Mouse (Mus musculus): ENCODE results near the gene Cptp. TPM values are rescaled to one million over a fixed set of nuclear protein-coding genes. Genes with fewer than 3 reads are reported as not detected.
A peak's percentile ranks its signal among the peaks of the same experiment; 100 is the strongest.

The Cptp gene
- total and polyA plus RNA-seq, 3 experiments: 14.0 to 22.6 TPM; not detected in 1

DNA sequence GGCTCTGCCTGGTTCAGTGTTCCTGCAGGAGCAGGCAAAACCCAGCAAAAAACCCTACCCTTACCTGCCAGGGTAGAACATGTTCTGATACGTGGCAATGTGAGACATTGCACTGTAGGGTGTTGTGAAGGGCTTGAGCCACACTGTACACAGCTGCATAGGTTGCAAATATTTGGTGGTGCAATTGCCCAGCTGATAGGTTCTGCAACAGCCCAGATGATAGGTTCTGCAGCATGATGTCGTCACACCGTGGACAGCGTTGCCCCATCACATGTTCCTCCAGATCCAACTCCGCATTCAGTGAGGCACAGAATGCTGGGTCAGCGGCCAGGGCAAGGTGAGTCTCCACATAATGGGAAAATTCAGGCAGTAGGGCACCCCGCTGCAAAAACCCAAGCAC is 7.5 kb downstream of the Cptp start:
- no peaks in the 10 kb centered on the region for H3K9me3 ChIP-seq (replicated peaks; ENCODE audit: insufficient read depth, low read length)
- no peak for DNase-seq (ENCODE audit: low read depth, low spot score)
- no peak overlapping the region for H3K27ac ChIP-seq (ENCODE audit: control insufficient read depth, low read depth, low read length)
- H3K79me2 ChIP-seq (ENCODE audit: control insufficient read depth, insufficient read depth, low read length, poor library complexity): no peaks in the 10 kb centered on the region
- no peak for TF ChIP-seq TBP (IDR thresholded peaks at IDR 0.05; ENCODE audit: low read depth, low read length)
- TF ChIP-seq RAD21 (IDR thresholded peaks at IDR 0.05; ENCODE audit: low read depth, low read length): no peak
- TF ChIP-seq NELFE (IDR thresholded peaks at IDR 0.05; ENCODE audit: low read depth, low read length): no peak
- TF ChIP-seq CHD1 (IDR thresholded peaks at IDR 0.05; ENCODE audit: low read depth, low read length): no peak
- no peak for TF ChIP-seq USF1 (IDR thresholded peaks at IDR 0.05; ENCODE audit: low read depth, low read length)
- TF ChIP-seq CHD2 (IDR thresholded peaks at IDR 0.05; ENCODE audit: low read length): no peak
- no peak for TF ChIP-seq KAT2A (conservative IDR thresholded peaks at IDR 0.05; ENCODE audit: low read depth, low read length)
- TF ChIP-seq SIN3A (IDR thresholded peaks at IDR 0.05; ENCODE audit: low read length): no peak
- no peak for TF ChIP-seq ZKSCAN1 (IDR thresholded peaks at IDR 0.05; ENCODE audit: low read depth, low read length)
- no peak for TF ChIP-seq RCOR1 (IDR thresholded peaks at IDR 0.05; ENCODE audit: low read depth, low read length)
- no peak for TF ChIP-seq ZNF384 (IDR thresholded peaks at IDR 0.05; ENCODE audit: low read depth, low read length)
- TF ChIP-seq TAL1 (IDR thresholded peaks at IDR 0.05; ENCODE audit: low read length): no peak
- no peak overlapping the region for H3K4me3 ChIP-seq (ENCODE audit: control insufficient read depth in 1 of 2, insufficient read depth in 1 of 2, low read depth in 2 of 2, low read length in 2 of 2)
- no peaks in the 10 kb centered on the region; a peak in 1 of 4 replicates for H3K4me1 ChIP-seq (ENCODE audit: control insufficient read depth in 1 of 2, insufficient read depth in 2 of 2, low read length in 2 of 2)
- H3K27me3 ChIP-seq (ENCODE audit: control insufficient read depth in 1 of 2, insufficient read depth in 2 of 2, low read length in 2 of 2): no peaks in the 10 kb centered on the region
- H3K9ac ChIP-seq (ENCODE audit: control insufficient read depth, low read depth, low read length, poor library complexity, severe bottlenecking): no peak overlapping the region
- H3K36me3 ChIP-seq (ENCODE audit: control insufficient read depth in 1 of 2, insufficient read depth in 2 of 2, low read length in 2 of 2): no peaks in the 10 kb centered on the region; a peak in 1 of 4 replicates

DNA sequence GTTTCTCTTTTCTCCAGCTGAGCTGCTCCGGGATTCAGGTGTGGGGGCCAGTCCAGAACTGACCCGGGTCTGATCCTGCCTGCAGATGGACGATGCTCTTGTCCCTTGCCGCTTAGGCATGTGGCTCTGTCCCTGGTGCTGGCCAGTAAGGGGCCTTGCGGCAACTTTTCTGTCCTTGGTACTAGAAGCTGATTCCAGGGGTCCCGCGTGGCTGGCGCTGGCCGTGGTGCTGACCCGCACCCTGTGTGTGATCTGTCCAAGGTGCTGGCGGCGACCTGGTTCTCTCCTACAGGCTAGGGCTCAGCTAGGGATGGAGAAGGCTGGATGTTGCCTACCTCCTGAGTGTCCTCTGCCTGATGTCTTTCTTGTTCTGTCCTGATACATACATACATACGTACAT is 9.9 kb downstream of the Cptp start:
- H3K79me2 ChIP-seq (ENCODE audit: control insufficient read depth, insufficient read depth, low read length, poor library complexity): no peaks in the 10 kb centered on the region
- no peaks in the 10 kb centered on the region for H3K9me3 ChIP-seq (replicated peaks; ENCODE audit: insufficient read depth, low read length)
- peaks cover under 1 to 2% of the 10 kb centered on the region in 2 experiments; a peak in 2 of 4 replicates for H3K36me3 ChIP-seq (ENCODE audit: control insufficient read depth in 1 of 2, insufficient read depth in 2 of 2, low read length in 2 of 2)
- H3K4me3 ChIP-seq (ENCODE audit: control insufficient read depth in 1 of 2, insufficient read depth in 1 of 2, low read depth in 2 of 2, low read length in 2 of 2): no peak overlapping the region
- H3K4me1 ChIP-seq (ENCODE audit: control insufficient read depth in 1 of 2, insufficient read depth in 2 of 2, low read length in 2 of 2): peaks cover 4 to 5% of the 10 kb centered on the region in 2 experiments
- no peak overlapping the region for H3K27ac ChIP-seq (ENCODE audit: control insufficient read depth, low read depth, low read length)
- H3K9ac ChIP-seq (ENCODE audit: control insufficient read depth, low read depth, low read length, poor library complexity, severe bottlenecking): no peak overlapping the region
- DNase-seq (ENCODE audit: low read depth, low spot score): peak; percentile 71
- no peaks in the 10 kb centered on the region for H3K27me3 ChIP-seq (ENCODE audit: control insufficient read depth in 1 of 2, insufficient read depth in 2 of 2, low read length in 2 of 2)
- TF ChIP-seq MAX (IDR thresholded peaks at IDR 0.05; ENCODE audit: low read length) (0 out of 2 replicates have a peak, but pooled peaks have one; percentile 23), RAD21 (IDR thresholded peaks at IDR 0.05; ENCODE audit: low read depth, low read length) (no peak), UBTF (IDR thresholded peaks at IDR 0.05; ENCODE audit: borderline replicate concordance, insufficient read depth, low read depth, low read length) (no peak), SIN3A (IDR thresholded peaks at IDR 0.05; ENCODE audit: low read length) (peak; percentile 100), MXI1 (IDR thresholded peaks at IDR 0.05; ENCODE audit: low read depth, low read length) (peak; percentile 99), KAT2A (conservative IDR thresholded peaks at IDR 0.05; ENCODE audit: low read depth, low read length) (no peak)

DNA sequence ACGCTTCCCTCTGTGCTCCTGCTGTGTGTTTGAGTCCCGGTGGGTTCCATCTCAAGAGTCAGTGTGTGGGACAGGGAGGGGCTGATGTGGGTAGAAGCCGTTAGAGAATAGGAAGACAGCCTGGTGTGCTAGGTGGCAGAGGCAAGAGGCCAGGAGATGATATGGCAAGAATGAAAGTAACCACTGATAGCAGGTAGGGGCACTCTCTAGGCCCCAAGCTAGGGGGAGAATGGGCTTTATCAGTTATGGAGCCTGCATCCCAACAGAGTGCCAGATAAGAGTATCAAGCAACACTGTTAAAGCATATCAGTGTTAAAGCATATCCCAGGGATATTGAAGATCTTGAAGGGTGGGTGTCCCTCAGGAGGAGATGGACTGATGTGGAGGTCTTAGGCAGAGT is 12.4 kb downstream of the Cptp start:
- H3K36me3 ChIP-seq (ENCODE audit: control insufficient read depth in 1 of 2, insufficient read depth in 2 of 2, low read length in 2 of 2): peaks cover 2 to 4% of the 10 kb centered on the region in 2 experiments; a peak in 2 of 4 replicates
- H3K27me3 ChIP-seq (ENCODE audit: control insufficient read depth in 1 of 2, insufficient read depth in 2 of 2, low read length in 2 of 2): no peaks in the 10 kb centered on the region
- no peak for DNase-seq (ENCODE audit: low read depth, low spot score)
- H3K79me2 ChIP-seq (ENCODE audit: control insufficient read depth, insufficient read depth, low read length, poor library complexity): peaks cover 5% of the 10 kb centered on the region; the same call in 1 of the 2 replicates
- H3K9ac ChIP-seq (ENCODE audit: control insufficient read depth, low read depth, low read length, poor library complexity, severe bottlenecking): no peak overlapping the region
- no peak overlapping the region for H3K27ac ChIP-seq (ENCODE audit: control insufficient read depth, low read depth, low read length)
- H3K9me3 ChIP-seq (replicated peaks; ENCODE audit: insufficient read depth, low read length): no peaks in the 10 kb centered on the region
- H3K4me1 ChIP-seq (ENCODE audit: control insufficient read depth in 1 of 2, insufficient read depth in 2 of 2, low read length in 2 of 2): peaks cover 4 to 5% of the 10 kb centered on the region in 2 experiments
- no peak overlapping the region for H3K4me3 ChIP-seq (ENCODE audit: control insufficient read depth in 1 of 2, insufficient read depth in 1 of 2, low read depth in 2 of 2, low read length in 2 of 2)
- no peak for TF ChIP-seq ZNF384 (IDR thresholded peaks at IDR 0.05; ENCODE audit: low read depth, low read length)
- TF ChIP-seq GATA1 (IDR thresholded peaks at IDR 0.05; ENCODE audit: low read depth, low read length): peak; percentile 55; the same call in 1 of the 2 replicates
- TF ChIP-seq TCF12 (IDR thresholded peaks at IDR 0.05; ENCODE audit: low read depth, low read length): peak; percentile 64; the same call in 1 of the 2 replicates
- TF ChIP-seq POLR2A (IDR thresholded peaks at IDR 0.05; ENCODE audit: control insufficient read depth in 1 of 2, insufficient read depth in 1 of 2, low read depth in 1 of 2, low read length in 2 of 2, poor library complexity in 1 of 2): no peak
- TF ChIP-seq RCOR1 (IDR thresholded peaks at IDR 0.05; ENCODE audit: low read depth, low read length): 0 out of 2 replicates have a peak, but pooled peaks have one; percentile 15
- TF ChIP-seq MYC (IDR thresholded peaks at IDR 0.05; ENCODE audit: low read depth, low read length): no peak
- no peak for TF ChIP-seq UBTF (IDR thresholded peaks at IDR 0.05; ENCODE audit: borderline replicate concordance, insufficient read depth, low read depth, low read length)
- peak; percentile 43 to 75; a peak in 3 of 4 replicates for TF ChIP-seq EP300 (IDR thresholded peaks at IDR 0.05; ENCODE audit: low read depth in 1 of 2, low read length in 2 of 2)
- TF ChIP-seq ETS1 (IDR thresholded peaks at IDR 0.05; ENCODE audit: low read depth, low read length): 0 out of 2 replicates have a peak, but pooled peaks have one; percentile 47
- TF ChIP-seq SIN3A (IDR thresholded peaks at IDR 0.05; ENCODE audit: low read length): peak; percentile 64
- no peak for TF ChIP-seq HCFC1 (IDR thresholded peaks at IDR 0.05; ENCODE audit: low read depth, low read length)
- TF ChIP-seq KAT2A (conservative IDR thresholded peaks at IDR 0.05; ENCODE audit: low read depth, low read length): no peak
- peak; percentile 40; the same call in 1 of the 2 replicates for TF ChIP-seq MYB (IDR thresholded peaks at IDR 0.05; ENCODE audit: low read depth, low read length)
